Mouse (Mus musculus) bone marrow, adult 2 months (tissue): Measurements from ENCODE around the gene Alb. TPM values are rescaled to one million over a fixed set of nuclear protein-coding genes. Genes with fewer than 3 reads are reported as not detected.

Experiments used
- H3K27ac ChIP-seq: fragments of 200-500 bp; 2 replicates; pipeline ENCODE4 v1.5.1; 2012; ENCODE audit warnings: low read depth, mild to moderate bottlenecking, control low read depth, inconsistent platforms, low read length; ENCODE audit not compliant: control insufficient read depth, poor library complexity, insufficient read depth
- H3K4me1 ChIP-seq: fragments of 200-500 bp; 2 replicates; pipeline ENCODE4 v1.6.1; 2011; ENCODE audit warnings: low read length; ENCODE audit not compliant: control insufficient read depth, insufficient read depth
- H3K4me3 ChIP-seq: fragments of 200-500 bp; replicated peaks from 2 replicates; pipeline ENCODE3; 2011; ENCODE audit warnings: mild to moderate bottlenecking, low read depth, low read length, control low read depth; ENCODE audit not compliant: control insufficient read depth
- CTCF ChIP-seq: fragments of 200-500 bp; IDR thresholded peaks from 2 replicates; pipeline ENCODE4 v1.5.1; 2011; ENCODE audit warnings: low read length, control low read depth; ENCODE audit not compliant: control insufficient read depth, insufficient read depth
- POLR2A ChIP-seq: fragments of 200-500 bp; IDR thresholded peaks from 2 replicates; pipeline ENCODE4 v1.6.1; 2011; ENCODE audit warnings: low read depth, mild to moderate bottlenecking, control low read depth, low read length, borderline replicate concordance; ENCODE audit not compliant: control insufficient read depth
- WGBS: fragments of 180-500 bp; shearing (Covaris S2); methylation state at CpG from one replicate; pipeline ENCODE4 v1.1.7; 2018; 5-methylcytosine and 5-hydroxymethylcytosine counted together
- polyA plus RNA-seq: library from polyadenylated mRNA; stranded (reverse); fragments of >200 nt; gene quantifications from 2 replicates; pipeline ENCODE4 v1.2.4, GENCODE M21; 2011; ENCODE audit warnings: low replicate concordance; ENCODE audit not compliant: missing spikeins, insufficient read depth, insufficient read length

The Alb gene
- polyA plus RNA-seq, 1 experiment, result 205 TPM

GRCm38 (mm10) chr5:90477308-90478140, 16.8 kb downstream of the Alb start:
- H3K27ac ChIP-seq, result no peak overlapping the region
- 13% methylated on average over 7 of the region's 7 CpGs for WGBS
- TF ChIP-seq POLR2A, result no peak

GRCm38 (mm10) chr5:90478886-90479285, 18.2 kb downstream of the Alb start:
- no peak for TF ChIP-seq CTCF
- TF ChIP-seq POLR2A, result no peak
- Histone ChIP-seq H3K4me3 (no peak overlapping the region), H3K27ac (no peak overlapping the region), H3K4me1 (no peaks in the 10 kb centered on the region)
- WGBS, result 2% methylated on average over 1 of the region's 1 CpGs

More at GRCm38 (mm10) chr5:90477308-90478140, 16.8 kb downstream of the Alb start:
- Histone ChIP-seq H3K4me3 (no peak overlapping the region), H3K4me1 (no peaks in the 10 kb centered on the region)

- Histone ChIP-seq H3K27ac (no peak overlapping the region), H3K4me3 (no peak overlapping the region), H3K4me1 (no peaks in the 10 kb centered on the region)
- 84% methylated on average over 7 of the region's 7 CpGs for WGBS
- TF ChIP-seq POLR2A (no peak), CTCF (no peak)
These were observed 24.9 kb downstream of the Alb start for GRCm38 (mm10) chr5:90485597-90485996.

- WGBS, result 86% methylated on average over 7 of the region's 7 CpGs
- Histone ChIP-seq H3K4me1 (no peaks in the 10 kb centered on the region), H3K27ac (no peak overlapping the region)
These were observed 27.6 kb downstream of the Alb start for GRCm38 (mm10) chr5:90488323-90488722.

GRCm38 (mm10) chr5:90490518-90490917, 29.8 kb downstream of the Alb start, which contains the start of gene Afp:
Gene Afp, plus strand, starts transcription at chr5:90490737.
- 89% methylated on average over 7 of the region's 7 CpGs for WGBS
- no peak within 1 kb of the TSS for H3K27ac ChIP-seq
- TF ChIP-seq POLR2A (no peak), CTCF (no peak)
- H3K4me3 ChIP-seq, result no peak within 1 kb of the TSS
- H3K4me1 ChIP-seq, result no peaks in the 10 kb centered on the region

More at GRCm38 (mm10) chr5:90488323-90488722, 27.6 kb downstream of the Alb start:
- no peak overlapping the region for H3K4me3 ChIP-seq
- TF ChIP-seq POLR2A, result no peak
- TF ChIP-seq CTCF, result no peak

GRCm38 (mm10) chr5:90492440-90492839, 31.7 kb downstream of the Alb start:
- TF ChIP-seq POLR2A (no peak), CTCF (no peak)
- Histone ChIP-seq H3K4me3 (no peak overlapping the region), H3K27ac (no peak overlapping the region), H3K4me1 (no peaks in the 10 kb centered on the region)
- WGBS, result 10% methylated on average over 9 of the region's 9 CpGs

- Histone ChIP-seq H3K4me1 (no peaks in the 10 kb centered on the region), H3K4me3 (no peak overlapping the region), H3K27ac (no peak overlapping the region)
- 71% methylated on average over 4 of the region's 4 CpGs for WGBS
- TF ChIP-seq CTCF (no peak), POLR2A (no peak)
These were observed 33.6 kb downstream of the Alb start for GRCm38 (mm10) chr5:90494308-90494707.

GRCm38 (mm10) chr5:90499509-90499908, 38.8 kb downstream of the Alb start:
- TF ChIP-seq CTCF, result no peak
- TF ChIP-seq POLR2A, result no peak
- WGBS, result 86% methylated on average over 7 of the region's 7 CpGs
- Histone ChIP-seq H3K27ac (no peak overlapping the region), H3K4me3 (no peak overlapping the region), H3K4me1 (no peaks in the 10 kb centered on the region)

- Histone ChIP-seq H3K27ac (no peak overlapping the region), H3K4me3 (no peak overlapping the region), H3K4me1 (peaks cover 2% of the 10 kb centered on the region)
- TF ChIP-seq POLR2A (no peak), CTCF (peak; percentile 84)
- 0% methylated on average over 6 of the region's 6 CpGs for WGBS
These were observed 40.0 kb downstream of the Alb start for GRCm38 (mm10) chr5:90500714-90501113.
